Mouse (Mus musculus): Measurements from ENCODE around the gene Dchs1. TPM values are rescaled to one million over a fixed set of nuclear protein-coding genes. Genes with fewer than 3 reads are reported as not detected.

Dchs1 gene
- polyA plus RNA-seq, 1 experiment, result 0.17 TPM

DNA sequence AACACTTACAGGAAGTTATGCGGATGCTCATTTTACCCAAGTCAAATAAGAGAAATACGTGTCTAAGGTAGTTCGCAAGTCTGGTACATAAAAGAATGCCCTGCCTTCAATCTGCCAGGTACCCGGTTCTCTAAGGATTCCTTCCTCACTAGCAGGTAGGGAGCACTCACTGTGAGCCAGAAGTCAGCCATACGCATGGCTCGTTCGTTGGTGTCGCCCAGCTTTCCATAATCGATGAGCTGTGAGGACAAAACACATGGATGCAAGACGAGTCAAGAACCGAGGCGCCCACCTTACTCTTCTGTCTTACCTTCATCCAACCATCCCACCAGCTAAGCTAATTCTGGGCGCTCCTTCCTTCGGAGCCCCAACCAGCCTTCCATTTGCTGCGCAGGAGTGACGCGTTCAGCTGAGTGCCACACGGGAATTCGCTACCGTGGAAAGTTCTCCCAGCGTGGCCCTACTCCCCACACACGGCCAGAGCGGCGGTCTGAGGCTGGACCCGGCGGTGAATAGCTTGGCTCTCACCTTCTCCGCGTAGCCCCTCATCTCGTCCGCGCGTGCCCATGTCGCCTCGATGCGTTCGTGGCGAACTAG is 22.9 kb upstream of the Dchs1 start:
- Histone ChIP-seq H3K27ac (ENCODE audit: control insufficient read depth, insufficient read depth, low read depth, low read length, poor library complexity) (peak overlapping the region; percentile 74), H3K4me1 (ENCODE audit: control insufficient read depth, insufficient read depth, low read length) (no peaks in the 10 kb centered on the region; the same call in 1 of the 2 replicates), H3K4me3 (replicated peaks; ENCODE audit: control insufficient read depth, low read depth, low read length) (peak overlapping the region; percentile 96)
- under 1% methylated on average over 37 of the region's 37 CpGs for WGBS
- TF ChIP-seq CTCF (IDR thresholded peaks at IDR 0.05; ENCODE audit: control insufficient read depth, insufficient read depth, low read length) (no peak), POLR2A (IDR thresholded peaks at IDR 0.05; ENCODE audit: borderline replicate concordance, control insufficient read depth, low read depth, low read length) (no peak)

GRCm38 (mm10) chr7:105809836-105810235 is 22.4 kb upstream of the Dchs1 start:
- TF ChIP-seq POLR2A (IDR thresholded peaks at IDR 0.05; ENCODE audit: borderline replicate concordance, control insufficient read depth, low read depth, low read length), result no peak
- TF ChIP-seq CTCF (IDR thresholded peaks at IDR 0.05; ENCODE audit: control insufficient read depth, insufficient read depth, low read length), result no peak
- Histone ChIP-seq H3K27ac (ENCODE audit: control insufficient read depth, insufficient read depth, low read depth, low read length, poor library complexity) (no peak overlapping the region), H3K4me3 (replicated peaks; ENCODE audit: control insufficient read depth, low read depth, low read length) (peak overlapping the region; percentile 21), H3K4me1 (ENCODE audit: control insufficient read depth, insufficient read depth, low read length) (no peaks in the 10 kb centered on the region; the same call in 1 of the 2 replicates)
- WGBS, result 65% methylated on average over 7 of the region's 7 CpGs

GRCm38 (mm10) chr7:105808385-105808784 is 20.9 kb upstream of the Dchs1 start:
- Histone ChIP-seq H3K4me3 (replicated peaks; ENCODE audit: control insufficient read depth, low read depth, low read length) (no peak overlapping the region), H3K27ac (ENCODE audit: control insufficient read depth, insufficient read depth, low read depth, low read length, poor library complexity) (no peak overlapping the region), H3K4me1 (ENCODE audit: control insufficient read depth, insufficient read depth, low read length) (no peaks in the 10 kb centered on the region; the same call in 1 of the 2 replicates)
- TF ChIP-seq POLR2A (IDR thresholded peaks at IDR 0.05; ENCODE audit: borderline replicate concordance, control insufficient read depth, low read depth, low read length), result no peak
- no peak for TF ChIP-seq CTCF (IDR thresholded peaks at IDR 0.05; ENCODE audit: control insufficient read depth, insufficient read depth, low read length)
- WGBS, result 24% methylated on average over 1 of the region's 1 CpGs

DNA sequence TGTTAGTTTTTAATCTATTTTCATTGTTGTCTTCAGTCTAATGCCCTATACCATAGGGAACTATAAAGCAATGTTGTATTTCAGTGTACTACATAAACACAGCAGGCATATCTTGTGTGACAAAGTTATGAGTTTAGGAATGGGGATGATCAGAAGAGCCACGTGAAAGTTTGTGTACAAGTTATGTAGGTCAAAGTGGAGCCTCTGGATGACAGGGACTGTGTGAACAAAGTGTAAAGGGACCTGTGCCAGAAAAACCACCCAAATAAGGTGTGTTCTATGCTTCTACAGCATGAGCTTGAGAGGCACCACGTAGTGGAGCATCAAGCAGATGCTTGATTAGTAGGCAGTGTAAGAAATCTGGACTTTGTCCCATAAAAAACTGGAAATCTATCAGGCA is 19.3 kb upstream of the Dchs1 start:
- WGBS, result 69% methylated on average over 2 of the region's 2 CpGs
- no peaks in the 10 kb centered on the region; the same call in 1 of the 2 replicates for H3K4me1 ChIP-seq (ENCODE audit: control insufficient read depth, insufficient read depth, low read length)
- TF ChIP-seq CTCF (IDR thresholded peaks at IDR 0.05; ENCODE audit: control insufficient read depth, insufficient read depth, low read length) (no peak), POLR2A (IDR thresholded peaks at IDR 0.05; ENCODE audit: borderline replicate concordance, control insufficient read depth, low read depth, low read length) (no peak)
- no peak overlapping the region for H3K27ac ChIP-seq (ENCODE audit: control insufficient read depth, insufficient read depth, low read depth, low read length, poor library complexity)
- H3K4me3 ChIP-seq (replicated peaks; ENCODE audit: control insufficient read depth, low read depth, low read length), result no peak overlapping the region

GRCm38 (mm10) chr7:105806125-105806524 is 18.7 kb upstream of the Dchs1 start:
- Histone ChIP-seq H3K27ac (ENCODE audit: control insufficient read depth, insufficient read depth, low read depth, low read length, poor library complexity) (no peak overlapping the region), H3K4me3 (replicated peaks; ENCODE audit: control insufficient read depth, low read depth, low read length) (no peak overlapping the region), H3K4me1 (ENCODE audit: control insufficient read depth, insufficient read depth, low read length) (no peaks in the 10 kb centered on the region; the same call in 1 of the 2 replicates)
- TF ChIP-seq CTCF (IDR thresholded peaks at IDR 0.05; ENCODE audit: control insufficient read depth, insufficient read depth, low read length) (no peak), POLR2A (IDR thresholded peaks at IDR 0.05; ENCODE audit: borderline replicate concordance, control insufficient read depth, low read depth, low read length) (no peak)
- whole genome bisulfite sequencing, result 85% methylated on average over 5 of the region's 5 CpGs

DNA sequence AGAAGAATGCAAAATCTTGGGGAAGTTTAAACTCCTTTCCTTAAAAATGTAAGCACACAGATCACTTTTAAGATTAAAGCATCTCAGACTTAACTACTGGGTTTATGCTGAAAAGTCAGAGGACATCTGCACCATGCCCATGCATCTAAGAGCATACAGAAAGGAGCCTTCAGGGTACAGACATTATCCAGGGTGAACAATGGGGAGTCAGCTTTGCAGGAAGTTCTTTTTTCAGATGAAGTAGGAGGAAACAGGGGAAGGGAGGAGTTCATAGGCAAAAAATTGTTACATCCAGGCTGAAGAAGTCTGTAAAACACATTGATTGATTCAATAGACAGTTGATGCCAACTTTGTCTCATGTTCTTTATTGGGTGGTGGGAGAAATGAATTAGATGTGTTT is 16.0 kb upstream of the Dchs1 start:
- TF ChIP-seq POLR2A (IDR thresholded peaks at IDR 0.05; ENCODE audit: borderline replicate concordance, control insufficient read depth, low read depth, low read length) (no peak), CTCF (IDR thresholded peaks at IDR 0.05; ENCODE audit: control insufficient read depth, insufficient read depth, low read length) (no peak)
- no peaks in the 10 kb centered on the region for H3K4me1 ChIP-seq (ENCODE audit: control insufficient read depth, insufficient read depth, low read length)
- no peak overlapping the region for H3K4me3 ChIP-seq (replicated peaks; ENCODE audit: control insufficient read depth, low read depth, low read length)
- no peak overlapping the region for H3K27ac ChIP-seq (ENCODE audit: control insufficient read depth, insufficient read depth, low read depth, low read length, poor library complexity)

DNA sequence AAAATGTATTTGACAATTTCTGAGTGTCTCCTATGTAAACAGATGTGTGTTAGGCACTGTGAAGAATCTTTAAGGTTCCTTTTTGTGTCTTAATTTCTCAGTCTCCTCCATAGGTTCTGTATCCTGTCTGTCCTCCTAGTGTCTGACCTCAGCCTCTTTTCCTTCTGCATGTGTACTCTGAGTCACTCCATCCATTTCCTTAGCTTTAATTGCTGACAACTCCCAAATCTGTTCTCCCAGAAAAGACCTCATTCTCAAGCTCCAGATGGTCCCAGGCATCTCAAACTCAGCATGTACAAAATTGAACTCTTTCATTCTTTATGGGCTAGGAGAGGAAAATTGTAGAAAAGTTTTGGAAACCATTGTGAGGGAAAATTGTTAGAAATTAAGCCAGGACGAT is 15.3 kb upstream of the Dchs1 start:
- H3K4me3 ChIP-seq (replicated peaks; ENCODE audit: control insufficient read depth, low read depth, low read length), result no peak overlapping the region
- H3K27ac ChIP-seq (ENCODE audit: control insufficient read depth, insufficient read depth, low read depth, low read length, poor library complexity), result no peak overlapping the region
- 58% methylated on average over 1 of the region's 1 CpGs for WGBS
- TF ChIP-seq POLR2A (IDR thresholded peaks at IDR 0.05; ENCODE audit: borderline replicate concordance, control insufficient read depth, low read depth, low read length) (no peak), CTCF (IDR thresholded peaks at IDR 0.05; ENCODE audit: control insufficient read depth, insufficient read depth, low read length) (no peak)
- no peaks in the 10 kb centered on the region for H3K4me1 ChIP-seq (ENCODE audit: control insufficient read depth, insufficient read depth, low read length)

- Histone ChIP-seq H3K4me3 (replicated peaks; ENCODE audit: control insufficient read depth, low read depth, low read length) (no peak overlapping the region), H3K27ac (ENCODE audit: control insufficient read depth, insufficient read depth, low read depth, low read length, poor library complexity) (no peak overlapping the region), H3K4me1 (ENCODE audit: control insufficient read depth, insufficient read depth, low read length) (no peaks in the 10 kb centered on the region)
- TF ChIP-seq CTCF (IDR thresholded peaks at IDR 0.05; ENCODE audit: control insufficient read depth, insufficient read depth, low read length), result no peak
- TF ChIP-seq POLR2A (IDR thresholded peaks at IDR 0.05; ENCODE audit: borderline replicate concordance, control insufficient read depth, low read depth, low read length), result no peak
- WGBS, result 39% methylated on average over 2 of the region's 2 CpGs
These were observed 14.9 kb upstream of the Dchs1 start for GRCm38 (mm10) chr7:105802312-105802711.

DNA sequence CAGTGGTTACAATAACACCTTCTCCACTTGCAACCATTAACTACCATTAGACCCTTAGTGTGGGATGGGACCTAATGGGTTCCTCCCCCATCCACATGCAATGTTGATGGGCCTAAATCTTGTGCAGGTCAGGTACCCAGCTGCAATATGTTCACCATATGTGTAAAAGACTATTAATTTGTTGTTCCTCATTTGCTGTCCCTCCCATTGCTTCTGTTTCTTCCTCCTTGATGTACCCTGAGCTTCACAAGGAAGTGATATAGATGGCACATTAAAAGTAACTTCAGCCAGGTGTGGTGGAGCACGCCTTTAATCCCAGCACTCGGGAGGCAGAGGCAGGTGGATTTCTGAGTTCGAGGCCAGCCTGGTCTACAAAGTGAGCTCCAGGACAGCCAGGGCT is 9.5 kb upstream of the Dchs1 start:
- no peak overlapping the region for H3K4me3 ChIP-seq (replicated peaks; ENCODE audit: control insufficient read depth, low read depth, low read length)
- 66% methylated on average over 3 of the region's 3 CpGs for WGBS
- TF ChIP-seq POLR2A (IDR thresholded peaks at IDR 0.05; ENCODE audit: borderline replicate concordance, control insufficient read depth, low read depth, low read length) (no peak), CTCF (IDR thresholded peaks at IDR 0.05; ENCODE audit: control insufficient read depth, insufficient read depth, low read length) (no peak)

More for the DNA sequence above, 9.5 kb upstream of the Dchs1 start:
- Histone ChIP-seq H3K27ac (ENCODE audit: control insufficient read depth, insufficient read depth, low read depth, low read length, poor library complexity) (no peak overlapping the region), H3K4me1 (ENCODE audit: control insufficient read depth, insufficient read depth, low read length) (no peaks in the 10 kb centered on the region)
